Mouse (Mus musculus) midbrain, postnatal 0 days (tissue): ENCODE data around the gene 4930558C23Rik. TPM values are rescaled to one million over a fixed set of nuclear protein-coding genes. Genes with fewer than 3 reads are reported as not detected.
"Not testable (repeated sequence)": the region's sequence is repeated elsewhere in the genome, so short reads cannot be mapped to it uniquely, and the experiment has no call there.

ENCODE experiments used
- ATAC-seq: fragments of 200-750 bp; cut with Nextera tagmentation; 2 replicates; pipeline ENCODE4 v1.8.0; 2017; ENCODE audit warnings: moderate number of reproducible peaks, mild to moderate bottlenecking, moderate TSS enrichment, moderate library complexity; ENCODE audit not compliant: low FRiP score
- DNase-seq: peaks from one replicate; pipeline ENCODE4 v3.0.0-alpha.2; 2015; ENCODE audit warnings: low spot score
- H3K27ac ChIP-seq: fragments of 300-500 bp; sonication (generic); 2 replicates; pipeline ENCODE4 v1.5.1; 2014; ENCODE audit warnings: low read depth, mild to moderate bottlenecking, low read length, mixed read lengths
- H3K27me3 ChIP-seq: fragments of 300-500 bp; sonication (generic); 2 replicates; pipeline ENCODE4 v1.6.1; 2014; ENCODE audit warnings: low read length, control low read depth, mixed read lengths; ENCODE audit not compliant: insufficient read depth
- H3K36me3 ChIP-seq: fragments of 300-500 bp; sonication (generic); 2 replicates; pipeline ENCODE4 v1.6.1; 2014; ENCODE audit warnings: low read length, control low read depth, mixed read lengths; ENCODE audit not compliant: insufficient read depth
- H3K4me1 ChIP-seq: fragments of 300-500 bp; sonication (generic); 2 replicates; pipeline ENCODE4 v1.6.1; 2014; ENCODE audit warnings: mild to moderate bottlenecking, control low read depth, antibody characterized with exemption, low read length, mixed read lengths; ENCODE audit not compliant: insufficient read depth
- H3K4me2 ChIP-seq: fragments of 300-500 bp; sonication (generic); 2 replicates; pipeline ENCODE4 v1.6.1; 2014; ENCODE audit warnings: low read depth, mild to moderate bottlenecking, low read length, mixed read lengths; ENCODE audit not compliant: poor library complexity, severe bottlenecking
- H3K4me3 ChIP-seq: fragments of 300-500 bp; sonication (generic); 2 replicates; pipeline ENCODE4 v1.5.1; 2014; ENCODE audit warnings: low read depth, mild to moderate bottlenecking, low read length, moderate library complexity
- H3K9ac ChIP-seq: fragments of 300-500 bp; sonication (generic); replicated peaks from 2 replicates; pipeline ENCODE4 v1.6.1; 2014; ENCODE audit warnings: mild to moderate bottlenecking, low read length, moderate library complexity, mixed read lengths; ENCODE audit not compliant: poor library complexity, severe bottlenecking
- H3K9me3 ChIP-seq: fragments of 300-500 bp; sonication (generic); 2 replicates; pipeline ENCODE4 v1.6.1; 2016; ENCODE audit warnings: low read length, control low read depth
- CTCF ChIP-seq: IDR thresholded peaks from 2 replicates; pipeline ENCODE4 v1.5.1; 2016; ENCODE audit warnings: antibody characterized with exemption, mild to moderate bottlenecking
- WGBS: fragments of 180-500 bp; shearing (Covaris S2); extraction: QIAGEN DNeasy Blood & Tissue Kit; methylation state at CpG from one replicate; pipeline ENCODE4 v1.1.7; 2014; 5-methylcytosine and 5-hydroxymethylcytosine counted together
- polyA plus RNA-seq: library from polyadenylated mRNA; unstranded; fragments of >200 nt; fragmentation: Nextera tagmentation; extraction: Ambion mirVana; gene quantifications from 2 replicates; pipeline ENCODE4 v1.2.1, GENCODE M21; 2015
- total RNA-seq: library from RNA; depleted of rRNA; stranded (reverse); fragments of >200 nt; gene quantifications from 2 replicates; pipeline ENCODE4 v1.2.3, GENCODE M21; 2014; rRNA removed

Gene 4930558C23Rik
- total RNA-seq (not detected in 2 replicates), polyA plus RNA-seq (not detected in 2 replicates)

- H3K4me2 ChIP-seq: no peak within 1 kb of the TSS
- 86% methylated on average over 3 of the region's 3 CpGs for WGBS
- no peak within 1 kb of the TSS for H3K27ac ChIP-seq
- no peaks in the 10 kb centered on the region for H3K9me3 ChIP-seq
- no peaks in the 10 kb centered on the region for H3K27me3 ChIP-seq
- no peaks in the 10 kb centered on the region for H3K4me1 ChIP-seq
- H3K36me3 ChIP-seq: no peaks in the 10 kb centered on the region
- ATAC-seq: no peak
- no peak within 1 kb of the TSS for H3K4me3 ChIP-seq
- no peak within 1 kb of the TSS for H3K9ac ChIP-seq
- DNase-seq: no peak
- no peak for TF ChIP-seq CTCF
Observed at GRCm38 (mm10) chr3:95402741-95403140, at the start of gene 4930558C23Rik. 4930558C23Rik (minus strand) TSS chr3:95402841.

- no peak overlapping the region for H3K4me2 ChIP-seq
- DNase-seq (no peak), ATAC-seq (no peak)
- no peaks in the 10 kb centered on the region for H3K27me3 ChIP-seq
- H3K27ac ChIP-seq: no peak overlapping the region
- no peak for TF ChIP-seq CTCF
- no peaks in the 10 kb centered on the region for H3K9me3 ChIP-seq
- 90% methylated on average over 3 of the region's 3 CpGs for WGBS
- peaks cover 5% of the 10 kb centered on the region; the same call in 1 of the 2 replicates for H3K36me3 ChIP-seq
- no peak overlapping the region for H3K4me3 ChIP-seq
- no peak overlapping the region for H3K9ac ChIP-seq
- H3K4me1 ChIP-seq: no peaks in the 10 kb centered on the region
Observed at GRCm38 (mm10) chr3:95450915-95451314, 48.3 kb upstream of the 4930558C23Rik start.

- no peak overlapping the region for H3K9ac ChIP-seq
Observed at GRCm38 (mm10) chr3:95450408-95450807, 47.8 kb upstream of the 4930558C23Rik start.

GRCm38 (mm10) chr3:95445311-95445710 lies 42.7 kb upstream of the 4930558C23Rik start:
- no peak for ATAC-seq
- H3K9ac ChIP-seq: no peak overlapping the region
- 83% methylated on average over 4 of the region's 4 CpGs for WGBS
- no peak for DNase-seq
- no peak for TF ChIP-seq CTCF
- no peaks in the 10 kb centered on the region for H3K9me3 ChIP-seq
- no peaks in the 10 kb centered on the region for H3K36me3 ChIP-seq
- H3K27me3 ChIP-seq: no peaks in the 10 kb centered on the region
- H3K4me3 ChIP-seq: no peak overlapping the region
- no peak overlapping the region for H3K27ac ChIP-seq
- no peaks in the 10 kb centered on the region for H3K4me1 ChIP-seq
- H3K4me2 ChIP-seq: no peak overlapping the region

More at GRCm38 (mm10) chr3:95450408-95450807, 47.8 kb upstream of the 4930558C23Rik start:
- H3K27ac ChIP-seq: no peak overlapping the region
- ATAC-seq (0 out of 2 replicates have a peak, but pooled peaks have one; percentile 20), DNase-seq (peak; percentile 60)
- no peaks in the 10 kb centered on the region for H3K27me3 ChIP-seq
- peaks cover 5% of the 10 kb centered on the region; the same call in 1 of the 2 replicates for H3K36me3 ChIP-seq
- H3K9me3 ChIP-seq: no peaks in the 10 kb centered on the region
- no peaks in the 10 kb centered on the region for H3K4me1 ChIP-seq
- peak; percentile 89 for TF ChIP-seq CTCF
- no peak overlapping the region for H3K4me2 ChIP-seq
- 57% methylated on average over 1 of the region's 1 CpGs for WGBS
- no peak overlapping the region for H3K4me3 ChIP-seq

- no peak overlapping the region for H3K27ac ChIP-seq
- no peaks in the 10 kb centered on the region for H3K36me3 ChIP-seq
- no peak overlapping the region for H3K4me2 ChIP-seq
- H3K9ac ChIP-seq: no peak overlapping the region
- DNase-seq: no peak
- no peak for TF ChIP-seq CTCF
- no peaks in the 10 kb centered on the region for H3K4me1 ChIP-seq
- ATAC-seq: no peak
- 90% methylated on average over 5 of the region's 5 CpGs for WGBS
- no peaks in the 10 kb centered on the region for H3K9me3 ChIP-seq
- no peaks in the 10 kb centered on the region for H3K27me3 ChIP-seq
- H3K4me3 ChIP-seq: no peak overlapping the region
Observed at GRCm38 (mm10) chr3:95442406-95443117, 39.9 kb upstream of the 4930558C23Rik start.

GRCm38 (mm10) chr3:95439670-95440069 lies 37.0 kb upstream of the 4930558C23Rik start:
- no peaks in the 10 kb centered on the region for H3K4me1 ChIP-seq
- ATAC-seq (no peak), DNase-seq (no peak)
- H3K9ac ChIP-seq: no peak overlapping the region
- H3K4me3 ChIP-seq: no peak overlapping the region
- no peak overlapping the region for H3K4me2 ChIP-seq
- TF ChIP-seq CTCF: no peak
- H3K27ac ChIP-seq: no peak overlapping the region
- H3K9me3 ChIP-seq: no peaks in the 10 kb centered on the region
- no peaks in the 10 kb centered on the region for H3K36me3 ChIP-seq
- no peaks in the 10 kb centered on the region for H3K27me3 ChIP-seq

- not testable (repeated sequence) for H3K9ac ChIP-seq, H3K27ac ChIP-seq, H3K9me3 ChIP-seq, DNase-seq, H3K27me3 ChIP-seq, ATAC-seq, H3K4me2 ChIP-seq, H3K4me1 ChIP-seq, H3K36me3 ChIP-seq, H3K4me3 ChIP-seq
- WGBS: 93% methylated on average over 4 of the region's 4 CpGs
Observed at GRCm38 (mm10) chr3:95438636-95439035, 36.0 kb upstream of the 4930558C23Rik start.
